Mouse (Mus musculus) ovary, adult 18-20 months (tissue): Measurements from ENCODE around the gene Gsdmc3.
"Not testable (repeated sequence)": the region's sequence is repeated elsewhere in the genome, so short reads cannot be mapped to it uniquely, and the experiment has no call there.

ENCODE experiments used
- DNase-seq: peaks from one replicate; pipeline ENCODE4 v3.0.0; 2022; ENCODE audit warnings: low spot score, mixed read lengths

Gene Gsdmc3

GRCm38 (mm10) chr15:63878458-63878857, at the start of gene Gsdmc3:
Gene Gsdmc3, minus strand, starts transcription at chr15:63878558.
- not testable (repeated sequence) for DNase-seq

- no peak for DNase-seq
Measured at GRCm38 (mm10) chr15:63926201-63926600, 47.8 kb upstream of the Gsdmc3 start.

- DNase-seq = no peak
Measured at GRCm38 (mm10) chr15:63924484-63924883, 46.1 kb upstream of the Gsdmc3 start.

GRCm38 (mm10) chr15:63921618-63922017, 43.3 kb upstream of the Gsdmc3 start:
- not testable (repeated sequence) for DNase-seq

- DNase-seq = not testable (repeated sequence)
Measured at GRCm38 (mm10) chr15:63919728-63920127, 41.4 kb upstream of the Gsdmc3 start.

GRCm38 (mm10) chr15:63916584-63916983, 38.2 kb upstream of the Gsdmc3 start:
- not testable (repeated sequence) for DNase-seq

GRCm38 (mm10) chr15:63912197-63912596, 33.8 kb upstream of the Gsdmc3 start, which contains the start of gene Gsdmc4:
Gene Gsdmc4, minus strand, starts transcription at chr15:63912297.
- not testable (repeated sequence) for DNase-seq

GRCm38 (mm10) chr15:63909896-63910295, 31.5 kb upstream of the Gsdmc3 start:
- not testable (repeated sequence) for DNase-seq

- DNase-seq = not testable (repeated sequence)
Measured at GRCm38 (mm10) chr15:63895560-63896353, 17.4 kb upstream of the Gsdmc3 start.

GRCm38 (mm10) chr15:63888440-63888839, 10.1 kb upstream of the Gsdmc3 start:
- DNase-seq = not testable (repeated sequence)

GRCm38 (mm10) chr15:63887949-63888348, 9.6 kb upstream of the Gsdmc3 start:
- not testable (repeated sequence) for DNase-seq

GRCm38 (mm10) chr15:63876160-63876559, 2.2 kb downstream of the Gsdmc3 start:
- not testable (repeated sequence) for DNase-seq

- DNase-seq = not testable (repeated sequence)
Measured at GRCm38 (mm10) chr15:63861965-63862364, 16.4 kb downstream of the Gsdmc3 start.
